21 mouse cellular contexts compared by ENCODE assay signal in genomic region chr9:80157840-80158465, GRCm38 (mm10). TPM values are rescaled to one million over a fixed set of nuclear protein-coding genes. Genes with fewer than 3 reads are reported as not detected.
DNase-seq lines count a peak whose midpoint lies in the region; ATAC-seq and TF ChIP-seq lines count a peak whose summit lies in the region.
"Had no signal": no experiment of that assay in that cellular context is flagged by ENCODE, and none has a peak within 500 bp of the region (broad histone marks: within the 10 kb centered on the region; RNA-seq: fewer than 3 reads in every experiment).

No protein-coding gene starts in this region.

- H3K79me2 ChIP-seq in liver, adult 2 months (ENCODE audit: control insufficient read depth, insufficient read depth, low read length), result no peaks in the 10 kb centered on the region

- H3K4me1 ChIP-seq in liver, adult 2 months (ENCODE audit: control insufficient read depth, insufficient read depth, low read length), result no peaks in the 10 kb centered on the region
- H3K4me1 ChIP-seq in liver, embryonic 12.5 days, result no peaks in the 10 kb centered on the region
- H3K4me1 ChIP-seq in forebrain, embryonic 14.5 days (ENCODE audit: control insufficient read depth, insufficient read depth, low read length), result no peaks in the 10 kb centered on the region
- H3K4me1 ChIP-seq in forebrain, embryonic 10.5 days, result peaks cover 6% of the 10 kb centered on the region
- H3K4me1 ChIP-seq: heart, embryonic 12.5 days; liver, embryonic 15.5 days had no signal

- no peak overlapping the region for H3K4me2 ChIP-seq in liver, embryonic 12.5 days
- no peak overlapping the region for H3K4me2 ChIP-seq in forebrain, embryonic 14.5 days (ENCODE audit: low read length)
- H3K4me2 ChIP-seq: forebrain, embryonic 15.5 days; heart, embryonic 12.5 days; liver, embryonic 15.5 days had no signal

- no peak overlapping the region for H3K9ac ChIP-seq in liver, adult 2 months (ENCODE audit: low read depth, low read length)
- no peak overlapping the region for H3K9ac ChIP-seq in liver, embryonic 12.5 days
- H3K9ac ChIP-seq in forebrain, embryonic 14.5 days (ENCODE audit: low read length), result no peak overlapping the region
- H3K9ac ChIP-seq: forebrain, embryonic 15.5 days; heart, embryonic 12.5 days; liver, embryonic 15.5 days had no signal

- H3K27ac ChIP-seq in liver, adult 2 months (replicated peaks; ENCODE audit: insufficient read depth, low read depth, low read length), result no peak overlapping the region
- H3K27ac ChIP-seq in liver, embryonic 12.5 days, result no peak overlapping the region
- H3K27ac ChIP-seq in forebrain, embryonic 14.5 days (ENCODE audit: low read depth, low read length), result no peak overlapping the region
- H3K27ac ChIP-seq in forebrain, embryonic 10.5 days, result no peak overlapping the region
- H3K27ac ChIP-seq: forebrain, embryonic 15.5 days; liver, embryonic 15.5 days had no signal

- no peak overlapping the region for H3K4me3 ChIP-seq in liver, adult 2 months (ENCODE audit: insufficient read depth, low read depth, low read length)
- H3K4me3 ChIP-seq in liver, embryonic 12.5 days, result no peak overlapping the region
- H3K4me3 ChIP-seq in forebrain, embryonic 14.5 days (ENCODE audit: low read depth, low read length), result no peak overlapping the region
- H3K4me3 ChIP-seq in forebrain, embryonic 10.5 days, result no peak overlapping the region
- H3K4me3 ChIP-seq: forebrain, embryonic 15.5 days; heart, embryonic 12.5 days; liver, embryonic 15.5 days; megakaryocyte, embryonic 14.5 days had no signal

- 64% methylated on average over 12 of the region's 12 CpGs for WGBS in liver, adult 2 months
- WGBS in liver, embryonic 12.5 days (ENCODE audit: insufficient replicate concordance), result 76% methylated on average over 12 of the region's 12 CpGs
- 91% methylated on average over 12 of the region's 12 CpGs for WGBS in forebrain, embryonic 14.5 days
- WGBS in forebrain, embryonic 10.5 days, result 92% methylated on average over 12 of the region's 12 CpGs

- no peaks in the 10 kb centered on the region for H3K9me3 ChIP-seq in liver, embryonic 12.5 days (replicated peaks)
- H3K9me3 ChIP-seq in forebrain, embryonic 14.5 days (replicated peaks; ENCODE audit: control insufficient read depth, low read length), result no peaks in the 10 kb centered on the region
- H3K9me3 ChIP-seq in forebrain, embryonic 10.5 days, result no peaks in the 10 kb centered on the region
- H3K9me3 ChIP-seq: forebrain, embryonic 15.5 days; heart, embryonic 12.5 days; liver, embryonic 15.5 days had no signal

- peak; percentile 78 for DNase-seq in liver, adult 2 months (ENCODE audit: extremely low read depth, low read depth, low spot score)
- peak; percentile 83 for DNase-seq in kidney, adult 9 months
- peak; percentile 84 to 85 for DNase-seq in kidney, postnatal 36 days
- DNase-seq in forebrain, embryonic 14.5 days (ENCODE audit: low spot score), result no peak
- no peak for DNase-seq in layer of hippocampus, adult 11-12 months (ENCODE audit: low spot score)
- DNase-seq in forebrain, embryonic 10.5 days (ENCODE audit: extremely low spot score, low spot score), result no peak
- DNase-seq in right cerebral cortex, postnatal 10 days (ENCODE audit: low spot score in 2 of 2), result no peak
- DNase-seq: adrenal gland, postnatal 10 days; cerebellum, adult 11-12 months; cerebellum, postnatal 36 days; gastrocnemius, postnatal 36 days; heart, postnatal 4 days; lung, postnatal 10 days; right cerebral cortex, adult 18-20 months had no signal

- ATAC-seq in liver, embryonic 12.5 days, result no peak
- no peak for ATAC-seq in forebrain, embryonic 14.5 days
- ATAC-seq: forebrain, embryonic 15.5 days; hindbrain, embryonic 16.5 days; midbrain, embryonic 16.5 days had no signal

- no peaks in the 10 kb centered on the region for H3K27me3 ChIP-seq in liver, adult 2 months (ENCODE audit: control insufficient read depth, insufficient read depth, low read length)
- peaks cover 20% of the 10 kb centered on the region; the same call in 1 of the 2 replicates for H3K27me3 ChIP-seq in liver, embryonic 12.5 days (replicated peaks)
- H3K27me3 ChIP-seq in forebrain, embryonic 14.5 days (replicated peaks; ENCODE audit: control insufficient read depth, insufficient read depth, low read length), result no peaks in the 10 kb centered on the region
- H3K27me3 ChIP-seq in forebrain, embryonic 10.5 days (ENCODE audit: poor library complexity, severe bottlenecking), result peaks cover 6% of the 10 kb centered on the region
- H3K27me3 ChIP-seq: forebrain, embryonic 15.5 days; heart, embryonic 12.5 days had no signal

- TF ChIP-seq CTCF in liver, adult 2 months (IDR thresholded peaks at IDR 0.05; ENCODE audit: low read depth, low read length), result no peak

- TF ChIP-seq POLR2A in liver, adult 2 months (IDR thresholded peaks at IDR 0.05; ENCODE audit: extremely low read depth, insufficient read depth, low read length), result no peak

- H3K36me3 ChIP-seq in liver, adult 2 months (ENCODE audit: control insufficient read depth, insufficient read depth, low read length), result no peaks in the 10 kb centered on the region
- H3K36me3 ChIP-seq in liver, embryonic 12.5 days, result no peaks in the 10 kb centered on the region
- no peaks in the 10 kb centered on the region for H3K36me3 ChIP-seq in forebrain, embryonic 14.5 days (ENCODE audit: control insufficient read depth, insufficient read depth, low read length)
- peaks cover 19% of the 10 kb centered on the region for H3K36me3 ChIP-seq in forebrain, embryonic 10.5 days (replicated peaks)
- H3K36me3 ChIP-seq: liver, embryonic 15.5 days had no signal

RNA-seq across cellular contexts. Expression of gene Myo6, which starts 6.9 kb away (rescaled TPM):
- total RNA-seq in liver, adult 2 months (2014; rRNA removed), result 31.0 and 31.7 TPM in 2 replicates
- polyA plus RNA-seq in liver, adult 2 months (2012; rRNA removed), result 8.2 and 12.4 TPM in 2 replicates
- 4.4 and 4.8 TPM in 2 replicates for polyA plus RNA-seq in liver, embryonic 12.5 days (2016; fragmentation: Nextera tagmentation; extraction: Ambion mirVana)
- 10.2 and 14.6 TPM in 2 replicates for polyA plus RNA-seq in forebrain, embryonic 14.5 days (2014; fragmentation: Nextera tagmentation; extraction: Ambion mirVana)
- 7.2 and 7.7 TPM in 2 replicates for polyA plus RNA-seq in forebrain, embryonic 10.5 days (2016; fragmentation: Nextera tagmentation; extraction: Ambion mirVana)

Comparison
In these comparisons a context has a peak if more than half of its experiments do, and no peak if none do; other contexts are left out.
1. DNase-seq: peak in liver, adult 2 months (single experiment), kidney, adult 9 months (single experiment) and kidney, postnatal 36 days (2 of 2); none in forebrain, embryonic 14.5 days (single experiment), layer of hippocampus, adult 11-12 months (single experiment), forebrain, embryonic 10.5 days (single experiment) and right cerebral cortex, postnatal 10 days (0 of 2).